Mouse (Mus musculus) olfactory bulb, adult 2 months (tissue): ENCODE data around the gene Cd3eap. TPM values are rescaled to one million over a fixed set of nuclear protein-coding genes. Genes with fewer than 3 reads are reported as not detected.

ENCODE experiments used
- H3K27ac ChIP-seq: fragments of 200-500 bp; 2 replicates; pipeline ENCODE4 v1.5.1; 2012; ENCODE audit warnings: low read depth, low read length; ENCODE audit not compliant: insufficient read depth
- H3K4me1 ChIP-seq: fragments of 200-500 bp; 2 replicates; pipeline ENCODE4 v1.6.1; 2012; ENCODE audit warnings: low read length; ENCODE audit not compliant: control insufficient read depth, insufficient read depth
- H3K4me3 ChIP-seq: fragments of 200-500 bp; 2 replicates; pipeline ENCODE4 v1.5.1; 2012; ENCODE audit warnings: mild to moderate bottlenecking, low read depth, low read length, moderate library complexity; ENCODE audit not compliant: insufficient read depth
- CTCF ChIP-seq: fragments of 200-500 bp; IDR thresholded peaks from 2 replicates; pipeline ENCODE4 v1.5.1; 2012; ENCODE audit warnings: low read depth, mild to moderate bottlenecking, low read length, moderate library complexity; ENCODE audit not compliant: insufficient read depth
- POLR2A ChIP-seq: fragments of 200-500 bp; IDR thresholded peaks from 2 replicates; pipeline ENCODE4 v1.6.1; 2012; ENCODE audit warnings: mild to moderate bottlenecking, low read depth, low read length, moderate library complexity; ENCODE audit not compliant: insufficient read depth
- WGBS: fragments of 180-500 bp; shearing (Covaris S2); methylation state at CpG from one replicate; pipeline ENCODE4 v1.1.7; 2018; 5-methylcytosine and 5-hydroxymethylcytosine counted together
- polyA plus RNA-seq: library from polyadenylated mRNA; stranded (reverse); fragments of >200 nt; gene quantifications from 2 replicates; pipeline ENCODE4 v1.2.4, GENCODE M21; 2012; ENCODE audit warnings: low replicate concordance; ENCODE audit not compliant: missing spikeins, insufficient read depth, insufficient read length

Gene Cd3eap
- polyA plus RNA-seq, 1 experiment = not detected

GRCm38 (mm10) chr7:19388699-19389413, 29.6 kb upstream of the Cd3eap start:
- no peak overlapping the region for H3K4me3 ChIP-seq
- WGBS = 59% methylated on average over 10 of the region's 10 CpGs
- TF ChIP-seq POLR2A (no peak), CTCF (no peak)
- peaks cover 11% of the 10 kb centered on the region for H3K4me1 ChIP-seq
- no peak overlapping the region for H3K27ac ChIP-seq

- 88% methylated on average over 9 of the region's 9 CpGs for WGBS
- Histone ChIP-seq H3K27ac (no peak overlapping the region), H3K4me1 (peaks cover 8% of the 10 kb centered on the region), H3K4me3 (no peak overlapping the region)
- TF ChIP-seq CTCF (no peak), POLR2A (no peak)
Measured at GRCm38 (mm10) chr7:19383708-19384107, 24.4 kb upstream of the Cd3eap start.

- Histone ChIP-seq H3K4me1 (peaks cover 8% of the 10 kb centered on the region), H3K4me3 (peak overlapping the region; percentile 94), H3K27ac (no peak overlapping the region)
- WGBS = under 1% methylated on average over 29 of the region's 37 CpGs
- TF ChIP-seq CTCF (no peak), POLR2A (no peak)
Measured at GRCm38 (mm10) chr7:19382166-19382541, 22.9 kb upstream of the Cd3eap start.

GRCm38 (mm10) chr7:19381377-19382165, 22.3 kb upstream of the Cd3eap start, which contains the start of gene Ercc2:
Gene Ercc2, plus strand, starts transcription at chr7:19382010.
- H3K27ac ChIP-seq = no peak within 1 kb of the TSS

GRCm38 (mm10) chr7:19378049-19378448, 18.8 kb upstream of the Cd3eap start:
- WGBS = 75% methylated on average over 8 of the region's 8 CpGs
- no peak for TF ChIP-seq POLR2A
- TF ChIP-seq CTCF = no peak
- no peak overlapping the region for H3K27ac ChIP-seq
- no peaks in the 10 kb centered on the region for H3K4me1 ChIP-seq
- no peak overlapping the region for H3K4me3 ChIP-seq

More at GRCm38 (mm10) chr7:19381377-19382165, 22.3 kb upstream of the Cd3eap start, which contains the start of gene Ercc2:
- Histone ChIP-seq H3K4me3 (peak within 1 kb of the TSS; percentile 94), H3K4me1 (peaks cover 8% of the 10 kb centered on the region)
- WGBS = 6% methylated on average over 44 of the region's 48 CpGs
- TF ChIP-seq POLR2A = peak; percentile 50; the same call in 1 of the 2 replicates
- TF ChIP-seq CTCF = no peak

- WGBS = 92% methylated on average over 4 of the region's 4 CpGs
- TF ChIP-seq CTCF (no peak), POLR2A (no peak)
- Histone ChIP-seq H3K4me1 (no peaks in the 10 kb centered on the region), H3K4me3 (no peak overlapping the region), H3K27ac (no peak overlapping the region)
Measured at GRCm38 (mm10) chr7:19376019-19376418, 16.7 kb upstream of the Cd3eap start.

GRCm38 (mm10) chr7:19375368-19375767, 16.1 kb upstream of the Cd3eap start:
- 75% methylated on average over 18 of the region's 18 CpGs for WGBS

GRCm38 (mm10) chr7:19373367-19373766, 14.1 kb upstream of the Cd3eap start:
- WGBS = 86% methylated on average over 2 of the region's 2 CpGs
- no peak overlapping the region for H3K4me3 ChIP-seq
- H3K27ac ChIP-seq = no peak overlapping the region
- no peak for TF ChIP-seq CTCF
- no peak for TF ChIP-seq POLR2A
- H3K4me1 ChIP-seq = peaks cover 9% of the 10 kb centered on the region

More at GRCm38 (mm10) chr7:19375368-19375767, 16.1 kb upstream of the Cd3eap start:
- TF ChIP-seq POLR2A (no peak), CTCF (no peak)
- Histone ChIP-seq H3K4me3 (no peak overlapping the region), H3K27ac (no peak overlapping the region), H3K4me1 (no peaks in the 10 kb centered on the region)
